Mouse (Mus musculus): Measurements from ENCODE around the gene Zfand3.

Gene Zfand3

GRCm38 (mm10) chr17:30004203-30005102 lies at the start of gene Zfand3:
Gene Zfand3 (plus strand): TSS chr17:30004733.
- in situ Hi-C loops (cut with MboI): no loop called here

GRCm38 (mm10) chr17:29955880-29956279 lies 48.7 kb upstream of the Zfand3 start:
- in situ Hi-C loops (cut with MboI): no loop called here

GRCm38 (mm10) chr17:29963730-29964259 lies 40.7 kb upstream of the Zfand3 start:
- in situ Hi-C loops (cut with MboI): no loop called here

- in situ Hi-C loops (cut with MboI): no loop called here
Measured at GRCm38 (mm10) chr17:29965506-29965905, 39.0 kb upstream of the Zfand3 start.

- in situ Hi-C loops (cut with MboI): no loop called here
Measured at GRCm38 (mm10) chr17:29970037-29970555, 34.4 kb upstream of the Zfand3 start, which contains the start of gene Mdga1. Gene Mdga1 (minus strand): TSS chr17:29970087.

- in situ Hi-C loops (cut with MboI): no loop called here
Measured at GRCm38 (mm10) chr17:29971761-29972432, 32.6 kb upstream of the Zfand3 start.

GRCm38 (mm10) chr17:29973226-29973625 lies 31.3 kb upstream of the Zfand3 start:
- in situ Hi-C loops (cut with MboI): no loop called here

GRCm38 (mm10) chr17:29975731-29976130 lies 28.8 kb upstream of the Zfand3 start:
- in situ Hi-C loops (cut with MboI): no loop called here

GRCm38 (mm10) chr17:29979020-29979419 lies 25.5 kb upstream of the Zfand3 start:
- in situ Hi-C loops (cut with MboI): no loop called here

- in situ Hi-C loops (cut with MboI): no loop called here
Measured at GRCm38 (mm10) chr17:29979841-29980240, 24.7 kb upstream of the Zfand3 start.

GRCm38 (mm10) chr17:29981568-29981967 lies 23.0 kb upstream of the Zfand3 start:
- in situ Hi-C loops (cut with MboI): no loop called here

- in situ Hi-C loops (cut with MboI): no loop called here
Measured at GRCm38 (mm10) chr17:29983190-29983589, 21.3 kb upstream of the Zfand3 start.

GRCm38 (mm10) chr17:29984931-29985330 lies 19.6 kb upstream of the Zfand3 start:
- in situ Hi-C loops (cut with MboI): no loop called here

- in situ Hi-C loops (cut with MboI): no loop called here
Measured at GRCm38 (mm10) chr17:29985534-29985933, 19.0 kb upstream of the Zfand3 start.

- in situ Hi-C loops (cut with MboI): no loop called here
Measured at GRCm38 (mm10) chr17:29988141-29988540, 16.4 kb upstream of the Zfand3 start.

- in situ Hi-C loops (cut with MboI): no loop called here
Measured at GRCm38 (mm10) chr17:29989653-29990052, 14.9 kb upstream of the Zfand3 start.

- in situ Hi-C loops (cut with MboI): no loop called here
Measured at GRCm38 (mm10) chr17:29990136-29990535, 14.4 kb upstream of the Zfand3 start.

GRCm38 (mm10) chr17:29990845-29991244 lies 13.7 kb upstream of the Zfand3 start:
- in situ Hi-C loops (cut with MboI): no loop called here

GRCm38 (mm10) chr17:29993488-29993887 lies 11.0 kb upstream of the Zfand3 start:
- in situ Hi-C loops (cut with MboI): no loop called here

- in situ Hi-C loops (cut with MboI): no loop called here
Measured at GRCm38 (mm10) chr17:29994011-29994410, 10.5 kb upstream of the Zfand3 start.

- in situ Hi-C loops (cut with MboI): no loop called here
Measured at GRCm38 (mm10) chr17:29994459-29994858, 10.1 kb upstream of the Zfand3 start.

- in situ Hi-C loops (cut with MboI): no loop called here
Measured at GRCm38 (mm10) chr17:29995986-29996385, 8.5 kb upstream of the Zfand3 start.

Data from mature B cell (primary cell).